ENCODE assay signal across 8 mouse cellular contexts in the genomic region with DNA sequence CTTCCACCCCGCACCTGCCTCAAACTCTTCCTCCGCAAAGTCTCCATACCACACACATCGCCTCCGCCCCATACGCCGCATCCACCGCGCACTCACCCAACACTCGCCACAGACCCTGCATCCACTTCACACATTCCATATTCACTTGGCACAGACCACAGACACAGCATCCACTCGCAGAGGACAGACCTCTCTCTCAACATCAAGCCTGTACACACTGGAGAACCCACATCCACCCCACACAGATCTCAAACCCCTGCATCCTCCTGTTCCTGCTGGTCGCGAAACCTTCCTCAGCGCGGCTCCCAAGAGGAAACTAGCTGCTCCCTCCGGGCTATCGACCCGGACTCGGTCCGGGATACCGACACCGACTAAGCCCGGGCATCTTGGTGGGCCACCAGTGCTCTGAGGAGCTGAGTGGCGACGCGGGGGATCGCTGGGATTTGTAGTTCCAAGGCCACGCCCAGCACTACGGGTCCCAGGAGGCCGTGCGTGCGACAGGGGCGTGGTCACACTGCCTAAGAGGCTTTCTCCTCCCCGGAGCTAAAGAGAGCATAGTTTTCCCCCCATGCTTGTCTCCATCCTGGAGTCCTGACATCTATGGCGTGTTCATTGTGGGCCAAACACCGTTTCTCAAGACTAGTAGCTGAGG. TPM values are rescaled to one million over a fixed set of nuclear protein-coding genes. Genes with fewer than 3 reads are reported as not detected.
DNase-seq lines count a peak whose midpoint lies in the region; ATAC-seq lines count a peak whose summit lies in the region.

No protein-coding gene starts in this region.

- DNase-seq in adrenal gland, adult (ENCODE audit: inconsistent age in 2 of 2, low spot score in 1 of 2) = peak; percentile 92 to 96
- peak; percentile 99 for DNase-seq in embryo, embryonic 10 days (ENCODE audit: low spot score)
- DNase-seq in gastrocnemius, postnatal 10 days = peak; percentile 80
- peak; percentile 93 for DNase-seq in induced T-regulatory cell, adult 2 months (ENCODE audit: low read depth)
- DNase-seq in left cerebral cortex, adult 8-10 months (ENCODE audit: low spot score in 2 of 2) = peak; percentile 89 to 94
- peak; percentile 95 to 96 for DNase-seq in right cerebral cortex, adult 2 months (ENCODE audit: low spot score in 2 of 2)
- DNase-seq in urinary bladder, postnatal 10 days (ENCODE audit: low spot score) = peak; percentile 48

- ATAC-seq in megakaryocyte, adult 5-6 weeks (ENCODE audit: poor library complexity, severe bottlenecking) = peak; percentile 100

RNA-seq across cellular contexts. Expression of a gene that starts 5.9 kb away (rescaled TPM):
- 1 to 10 TPM; 3.4 to 4.1 TPM for total RNA-seq in gastrocnemius, postnatal 10 days (2021)
- total RNA-seq in left cerebral cortex, adult 8-10 months (2022) = 1 to 10 TPM; 4.4 to 8.1 (median 6.1) TPM
- total RNA-seq in megakaryocyte, adult 5-6 weeks (2015) = 2.1 and 4.5 TPM in 2 replicates
- total RNA-seq in megakaryocyte, adult 5-6 weeks (2017) = 1.5 and 2.0 TPM in 2 replicates

RNA-seq across cellular contexts. Expression of a gene that starts 18.9 kb away (rescaled TPM):
- 10 to 100 TPM; 18.8 to 22.8 TPM for total RNA-seq in gastrocnemius, postnatal 10 days (2021)
- 10 to 100 TPM; 60.0 to 78.0 (median 67.7) TPM for total RNA-seq in left cerebral cortex, adult 8-10 months (2022)
- total RNA-seq in megakaryocyte, adult 5-6 weeks (2015) = 13.0 and 13.9 TPM in 2 replicates
- total RNA-seq in megakaryocyte, adult 5-6 weeks (2017) = 11.5 and 18.7 TPM in 2 replicates

Comparison
In these comparisons a context has a peak if more than half of its experiments do, and no peak if none do; other contexts are left out.
1. Peak in every context shown above with its lines: DNase-seq and ATAC-seq.
2. DNase-seq: peak in every context shown above with its lines; median percentile 99 in embryo, embryonic 10 days; 96 in right cerebral cortex, adult 2 months; 94 in adrenal gland, adult; 93 in induced T-regulatory cell, adult 2 months; 92 in left cerebral cortex, adult 8-10 months; 80 in gastrocnemius, postnatal 10 days; 48 in urinary bladder, postnatal 10 days.